Mouse (Mus musculus) spleen, postnatal 36 days (tissue): Measurements from ENCODE around the gene Ciz1.

Experiments used
- DNase-seq, 2 experiments: peaks; one replicate each; pipeline ENCODE4 v3.0.0; 2022; ENCODE audit warnings: low spot score in 2 of 2, mixed read lengths in 1 of 2

The Ciz1 gene

DNA sequence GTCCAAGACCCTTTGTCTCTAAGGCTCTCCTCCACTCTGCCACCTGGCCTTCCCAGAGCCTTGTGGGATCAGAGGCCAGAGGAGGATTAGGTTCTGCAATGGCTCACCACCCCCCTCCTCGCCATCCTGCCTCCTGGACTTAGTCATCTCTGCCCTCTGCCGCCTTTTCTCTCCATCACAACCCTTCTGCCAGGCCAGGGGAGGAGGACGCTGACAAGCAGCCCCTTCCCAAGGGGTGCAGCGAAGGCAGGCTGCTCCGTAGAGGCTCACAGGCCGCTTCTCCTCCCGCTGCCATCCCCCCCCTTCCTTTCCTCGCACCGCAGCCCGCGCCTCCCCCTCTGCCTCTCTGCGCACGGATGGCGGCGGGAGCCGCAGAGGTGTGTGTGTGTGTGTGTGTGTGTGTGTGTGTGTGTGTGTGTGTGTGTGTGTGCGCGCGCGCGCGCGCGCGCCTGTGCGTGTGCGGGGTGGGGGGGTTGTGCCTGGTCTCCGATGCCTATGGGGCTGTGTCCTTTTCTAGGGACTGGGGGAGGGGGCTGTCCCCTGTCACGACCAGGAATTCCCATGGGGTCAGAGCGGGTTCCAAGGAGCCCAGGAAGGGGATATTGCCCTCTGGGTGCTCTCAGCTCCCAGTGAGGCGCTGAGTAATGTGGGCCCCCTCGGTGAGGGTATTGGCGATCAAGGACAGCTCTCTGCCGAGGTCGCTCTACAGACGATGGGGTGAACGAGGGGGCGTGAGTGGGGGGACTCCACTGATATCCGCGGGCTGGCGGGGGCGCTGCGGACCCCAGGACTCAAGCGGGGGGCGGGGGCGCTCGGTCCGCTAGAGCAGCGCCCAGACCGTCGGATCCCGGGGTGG, at the start of gene Ciz1:
TSS of gene Ciz1 (plus strand) at position 177 of the 856 bp plus-strand sequence.
- no peak for DNase-seq

DNA sequence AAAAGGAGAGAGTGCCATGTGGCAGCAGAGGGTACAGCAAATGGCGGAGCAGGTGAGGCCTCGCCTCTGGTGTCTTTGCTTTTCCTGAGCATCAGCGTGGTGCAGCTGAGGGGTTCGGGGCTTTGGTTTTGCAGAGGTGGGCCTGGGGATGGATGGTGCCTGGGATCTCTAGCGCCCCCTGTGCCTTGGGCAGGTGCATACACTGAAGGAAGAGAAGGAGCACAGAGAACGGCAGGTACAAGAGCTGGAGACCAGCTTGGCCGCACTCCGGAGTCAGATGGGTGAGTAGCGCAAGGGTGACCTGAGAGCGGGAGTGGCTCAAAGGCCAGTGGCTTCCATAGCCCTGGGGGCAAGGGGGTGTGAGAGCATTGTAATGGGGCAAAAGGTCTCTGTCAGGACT, 49.2 kb upstream of the Ciz1 start:
- DNase-seq = no peak

DNA sequence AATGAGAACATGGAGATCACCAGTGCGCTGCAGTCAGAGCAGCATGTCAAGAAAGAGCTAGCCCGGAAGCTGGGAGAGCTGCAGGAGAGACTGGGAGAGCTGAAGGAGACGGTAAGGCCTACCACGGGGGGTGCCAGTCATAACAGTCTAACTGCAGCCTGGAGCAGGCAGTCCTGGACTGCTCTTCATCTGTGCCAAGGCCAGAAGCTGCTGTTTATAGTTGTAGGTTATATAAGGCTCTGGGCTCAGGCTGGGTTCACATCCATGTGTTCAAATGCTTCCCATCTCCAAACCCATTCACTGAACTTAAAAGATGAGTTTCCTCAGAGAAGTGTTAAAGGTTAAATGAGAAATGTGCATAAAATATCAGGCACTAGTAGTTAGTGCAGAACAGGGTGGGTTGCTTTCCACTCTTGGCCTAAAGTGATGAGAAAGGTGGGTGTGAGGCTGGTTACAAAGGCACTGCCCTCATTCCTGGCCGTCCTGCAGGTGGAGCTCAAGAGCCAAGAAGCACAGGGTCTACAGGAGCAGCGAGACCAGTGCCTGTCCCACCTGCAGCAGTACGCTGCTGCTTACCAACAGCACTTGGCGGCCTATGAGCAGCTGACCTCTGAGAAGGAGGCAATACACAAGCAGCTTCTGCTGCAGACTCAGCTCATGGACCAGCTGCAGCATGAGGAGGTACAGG, 47.8 kb upstream of the Ciz1 start:
- peak; percentile 27 to 31 for DNase-seq

DNA sequence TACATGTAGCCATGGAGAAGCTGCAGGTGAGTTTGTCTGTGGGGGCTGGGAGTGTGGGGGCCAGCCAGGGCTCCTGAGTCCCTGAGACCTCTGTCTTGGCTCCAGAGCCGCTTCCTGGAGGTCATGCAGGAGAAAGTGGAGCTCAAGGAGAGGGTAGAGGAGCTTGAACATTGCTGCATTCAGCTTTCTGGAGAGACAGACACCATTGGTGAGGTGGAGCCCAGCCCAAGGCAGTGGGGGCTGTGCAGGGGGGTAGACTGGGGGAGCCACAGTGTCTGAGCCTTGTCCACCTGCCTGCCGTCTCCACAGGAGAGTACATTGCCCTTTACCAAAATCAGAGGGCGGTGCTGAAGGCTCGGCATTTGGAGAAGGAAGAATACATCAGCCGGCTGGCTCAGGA, 46.5 kb upstream of the Ciz1 start:
- no peak for DNase-seq

DNA sequence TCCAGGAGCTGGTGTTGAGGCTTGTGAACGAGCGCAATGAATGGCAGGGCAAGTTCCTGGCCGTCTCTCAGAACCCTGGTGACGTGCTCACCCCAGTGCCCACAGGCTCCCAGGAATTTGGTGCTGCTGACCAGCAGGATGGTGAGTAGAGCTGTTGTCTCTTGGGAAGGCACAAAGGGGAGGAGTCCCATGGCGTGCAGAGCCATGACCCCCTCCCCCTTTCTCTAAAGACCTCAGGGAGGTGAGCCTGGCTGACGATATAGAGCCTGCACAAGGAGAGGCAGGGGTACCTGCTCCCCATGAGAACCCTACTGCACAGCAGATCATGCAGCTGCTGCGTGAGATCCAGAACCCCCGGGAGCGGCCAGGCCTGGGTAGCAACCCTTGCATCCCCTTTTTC, 46.0 kb upstream of the Ciz1 start:
- DNase-seq = no peak

DNA sequence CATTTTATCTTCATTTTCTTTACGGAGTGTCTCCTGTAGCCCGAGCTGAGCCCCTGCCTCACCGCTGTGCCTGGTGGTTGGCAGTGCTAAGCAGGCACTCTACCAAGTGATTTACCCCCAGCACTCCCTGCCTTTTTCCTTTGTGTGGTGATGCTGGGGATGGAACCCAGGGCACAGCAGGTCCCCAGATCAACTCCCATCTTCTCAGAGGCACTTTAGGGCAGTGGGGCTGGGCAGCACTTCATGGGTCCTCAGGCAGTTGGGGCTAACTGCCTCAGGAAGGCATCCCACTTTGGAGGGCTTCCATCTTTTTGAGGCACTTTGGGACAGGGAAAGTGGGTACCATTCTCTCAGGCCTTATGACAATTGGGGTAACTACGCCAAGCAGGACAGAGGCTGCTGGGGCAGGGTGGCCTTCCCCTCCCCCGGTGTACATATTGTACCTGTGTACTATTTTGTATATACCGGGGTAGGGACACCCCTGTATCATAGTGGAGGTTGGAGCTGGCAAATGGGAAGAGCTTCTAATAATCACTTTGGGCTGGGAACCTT, 44.8 kb upstream of the Ciz1 start:
- no peak for DNase-seq

DNA sequence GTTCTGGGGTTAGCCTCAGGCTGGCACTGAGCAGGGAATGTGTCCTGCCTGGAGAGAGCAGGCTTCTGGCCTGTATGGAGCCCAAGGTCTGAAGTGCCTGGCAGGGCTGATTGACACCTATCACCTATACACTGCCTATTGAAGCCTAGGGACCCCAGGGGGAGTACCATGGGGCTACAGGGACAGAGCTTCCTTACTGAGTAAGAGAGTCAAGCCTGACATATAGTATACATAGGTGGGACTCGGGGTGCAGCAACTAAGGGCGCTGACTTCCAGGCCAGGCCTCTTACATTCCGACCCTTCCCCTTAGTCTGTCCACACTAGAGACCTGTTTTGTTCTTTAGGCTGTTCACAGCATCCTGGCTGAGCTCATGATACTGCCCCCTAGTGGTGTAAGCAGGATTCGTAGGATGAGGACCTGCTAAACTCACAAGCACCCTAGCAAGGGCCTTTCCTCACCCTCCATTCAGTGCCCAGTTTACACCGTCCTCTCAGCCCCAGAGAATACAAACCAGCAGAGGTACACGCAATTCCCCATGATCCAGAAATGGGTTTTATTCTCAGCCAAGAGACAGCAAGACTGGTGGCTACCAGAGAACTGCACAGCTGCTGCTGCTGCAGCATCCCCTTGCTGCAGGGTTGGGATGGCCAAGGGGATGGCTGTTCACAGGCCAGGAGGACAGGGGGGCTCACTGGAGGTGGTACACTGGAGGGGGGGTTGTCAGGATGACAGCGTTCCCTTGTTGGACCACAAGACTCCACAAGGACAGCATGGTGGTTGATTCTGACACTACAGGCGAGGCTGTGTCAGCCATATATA, 44.0 kb upstream of the Ciz1 start:
- peak; percentile 28 to 30 for DNase-seq

DNA sequence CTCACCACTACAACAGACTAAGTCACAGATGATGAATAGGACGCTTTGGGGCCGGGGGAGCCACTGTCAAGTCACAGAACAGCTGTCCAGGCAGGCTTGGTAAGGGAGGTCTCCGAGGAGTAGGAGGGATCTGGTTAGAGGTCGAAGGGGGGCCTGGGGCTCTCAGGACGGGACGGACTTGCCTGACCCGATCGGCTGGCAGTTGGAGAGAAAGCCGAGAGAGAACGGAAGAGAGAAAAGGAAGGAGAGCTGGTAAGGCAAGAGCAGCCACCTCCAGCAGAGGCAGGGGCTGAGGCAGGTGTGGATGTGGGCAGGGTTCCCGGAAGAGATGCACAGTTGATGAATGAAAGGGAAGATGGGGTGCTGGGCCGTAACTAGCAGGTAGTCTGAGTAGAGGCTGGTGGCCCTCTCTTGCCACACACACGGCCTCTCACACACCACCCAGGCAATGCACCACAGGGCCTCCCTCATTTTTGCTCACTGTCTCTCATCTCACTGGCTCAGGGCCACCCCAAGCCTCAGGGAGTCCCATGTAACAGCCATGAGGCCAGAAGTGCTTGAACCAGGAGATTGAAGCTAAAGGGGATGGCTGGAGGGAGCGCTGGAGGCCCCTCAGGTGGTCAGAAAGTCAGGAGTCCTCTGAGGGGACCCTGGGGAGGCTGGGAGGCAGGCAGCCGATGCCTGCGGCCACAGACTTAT, 43.1 kb upstream of the Ciz1 start:
- DNase-seq = no peak

DNA sequence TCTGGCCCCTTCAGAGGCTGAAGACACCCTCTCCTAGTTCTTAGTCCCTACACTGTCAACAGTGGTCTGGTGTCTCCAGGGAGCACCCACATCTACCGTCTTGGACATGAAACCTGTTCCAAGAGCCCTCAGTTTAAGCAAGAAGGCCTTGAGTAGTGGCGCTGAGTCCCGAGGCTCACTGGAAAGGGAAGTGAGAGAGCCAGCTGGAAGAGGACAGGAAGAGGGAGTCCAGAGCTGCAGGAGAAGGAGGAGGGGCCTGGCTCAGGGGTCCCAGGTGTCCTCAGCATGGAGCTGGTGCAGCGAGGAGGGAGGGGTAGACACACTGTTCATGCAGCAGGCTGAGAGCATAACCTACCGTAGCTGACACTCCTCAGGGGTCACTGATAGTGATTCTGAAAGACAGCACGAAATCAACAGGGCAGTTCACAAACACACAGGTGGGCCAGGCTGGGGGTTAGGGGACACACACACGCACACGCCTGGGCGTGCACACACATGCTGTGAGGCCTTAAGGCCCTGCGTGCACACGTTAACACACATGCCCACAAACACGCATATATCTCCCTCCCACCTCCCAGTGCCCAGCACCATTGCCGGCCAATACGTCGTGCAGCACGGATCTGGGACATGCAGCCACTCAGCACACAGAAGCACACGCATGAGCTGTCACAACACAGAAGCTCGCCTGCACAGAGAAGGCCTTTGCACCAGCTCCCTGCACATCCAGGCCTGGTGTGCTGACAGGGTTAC, 41.9 kb upstream of the Ciz1 start:
- DNase-seq = no peak

DNA sequence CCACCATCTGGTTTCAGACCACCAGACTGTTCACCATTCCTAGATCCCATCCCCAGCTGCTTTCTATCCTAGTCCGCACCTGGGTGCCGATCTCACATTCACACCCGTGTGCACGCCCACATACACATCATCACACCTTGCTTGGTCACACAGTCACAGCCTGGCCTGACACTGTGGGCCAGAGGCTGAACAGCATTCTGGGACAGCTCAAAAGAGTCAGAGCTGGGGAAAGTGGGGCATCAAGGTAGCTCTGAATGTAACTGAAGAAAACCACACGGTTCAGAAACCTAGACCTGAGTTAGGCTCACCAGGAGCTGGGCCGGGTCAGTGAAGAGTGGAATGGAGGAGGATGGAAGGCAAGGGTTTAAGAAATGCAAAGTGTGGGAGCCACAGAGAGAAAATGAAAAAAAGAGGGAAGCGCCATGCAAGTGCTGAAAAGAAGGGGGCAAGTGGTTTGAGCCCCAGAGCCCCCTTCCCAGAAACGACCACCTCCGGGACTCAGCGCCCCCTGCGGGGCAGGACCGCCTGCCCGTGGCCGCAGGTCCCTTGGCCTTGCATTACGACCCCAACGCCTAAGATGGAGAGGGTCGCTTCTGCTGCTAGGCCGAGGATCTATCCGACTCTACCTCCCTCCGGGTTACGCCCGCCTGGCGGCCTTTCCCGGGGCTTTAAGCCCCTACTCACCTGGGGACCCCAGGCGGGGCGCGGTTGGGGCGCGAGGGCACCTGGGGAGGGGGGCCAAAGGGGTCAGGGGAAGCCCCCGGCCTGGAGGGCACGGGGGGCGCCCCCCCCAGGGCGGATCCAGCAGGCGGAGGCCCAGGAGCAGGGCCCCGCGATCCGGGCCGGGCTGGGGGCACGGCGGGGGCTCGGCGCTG, 40.4 kb upstream of the Ciz1 start:
- DNase-seq = no peak

DNA sequence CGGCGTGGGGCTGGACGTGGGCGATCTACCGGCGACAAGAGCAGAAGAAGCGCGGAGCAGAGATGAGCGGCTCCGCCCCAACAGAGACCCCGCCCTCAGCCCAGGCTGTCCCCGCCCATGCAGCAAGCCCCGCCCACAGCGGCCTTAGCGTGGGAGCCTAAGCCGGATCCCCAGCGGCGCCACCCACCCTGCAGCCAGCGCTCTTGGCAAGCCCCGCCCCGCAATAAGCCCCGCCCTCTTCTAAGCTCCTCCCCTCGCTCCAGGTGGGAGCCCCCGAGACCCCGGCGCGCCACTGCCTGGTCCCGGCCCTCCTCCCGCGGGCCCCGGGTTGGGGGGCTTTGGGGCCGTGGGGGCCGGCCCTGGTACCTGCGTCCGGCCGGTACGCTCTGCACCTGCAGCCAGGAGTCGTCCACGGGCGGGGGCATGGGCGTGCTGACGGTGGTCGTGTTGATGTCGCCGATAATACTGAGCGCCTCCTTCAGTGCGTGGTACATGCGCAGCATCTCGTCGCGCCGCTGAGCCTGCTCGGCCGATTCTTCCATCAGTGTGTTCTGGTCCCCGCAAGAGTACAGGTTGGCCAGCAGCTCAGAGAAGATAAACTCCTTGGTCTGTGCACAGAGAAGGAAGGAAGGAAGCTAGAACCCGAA, 39.7 kb upstream of the Ciz1 start:
- peak; percentile 72 to 75 for DNase-seq

DNA sequence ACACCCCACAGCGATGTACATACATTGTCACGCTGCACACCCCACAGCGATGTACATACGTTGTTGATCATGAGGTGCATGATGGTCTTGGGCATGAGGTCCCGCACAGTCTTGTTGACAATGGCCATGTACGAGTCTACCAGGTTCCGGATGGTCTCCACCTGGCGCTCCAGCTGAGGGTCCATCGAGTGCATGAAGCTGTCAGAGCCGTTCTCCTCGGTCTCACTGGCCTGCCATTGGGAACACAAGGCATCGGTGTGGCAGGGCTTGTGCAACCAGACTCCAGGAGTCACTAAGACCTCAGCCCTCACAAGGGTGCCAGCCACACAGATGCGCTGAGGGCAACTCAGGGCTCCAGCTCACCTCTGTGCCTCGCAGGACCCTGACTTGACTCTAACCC, 37.3 kb upstream of the Ciz1 start:
- DNase-seq = no peak

DNA sequence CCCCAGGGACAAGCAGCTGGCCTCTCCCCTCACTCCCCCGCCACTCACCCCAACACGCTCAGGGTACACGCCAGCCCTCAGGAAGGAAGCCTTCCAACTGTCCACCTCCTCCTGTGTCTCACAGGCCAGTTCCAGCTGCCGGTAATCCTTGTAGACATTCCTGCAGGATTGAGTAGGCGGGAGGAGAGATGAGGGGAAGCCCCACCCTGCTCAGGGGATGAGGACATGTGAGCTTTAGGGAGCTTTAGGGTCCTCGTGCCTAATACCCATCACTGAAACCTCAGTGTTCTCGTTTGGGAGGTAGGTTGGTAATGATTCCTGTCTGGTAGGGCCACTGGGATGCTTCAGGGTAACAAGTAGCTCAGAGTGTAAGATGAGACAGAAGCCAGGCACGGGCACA, 36.4 kb upstream of the Ciz1 start:
- no peak for DNase-seq

DNA sequence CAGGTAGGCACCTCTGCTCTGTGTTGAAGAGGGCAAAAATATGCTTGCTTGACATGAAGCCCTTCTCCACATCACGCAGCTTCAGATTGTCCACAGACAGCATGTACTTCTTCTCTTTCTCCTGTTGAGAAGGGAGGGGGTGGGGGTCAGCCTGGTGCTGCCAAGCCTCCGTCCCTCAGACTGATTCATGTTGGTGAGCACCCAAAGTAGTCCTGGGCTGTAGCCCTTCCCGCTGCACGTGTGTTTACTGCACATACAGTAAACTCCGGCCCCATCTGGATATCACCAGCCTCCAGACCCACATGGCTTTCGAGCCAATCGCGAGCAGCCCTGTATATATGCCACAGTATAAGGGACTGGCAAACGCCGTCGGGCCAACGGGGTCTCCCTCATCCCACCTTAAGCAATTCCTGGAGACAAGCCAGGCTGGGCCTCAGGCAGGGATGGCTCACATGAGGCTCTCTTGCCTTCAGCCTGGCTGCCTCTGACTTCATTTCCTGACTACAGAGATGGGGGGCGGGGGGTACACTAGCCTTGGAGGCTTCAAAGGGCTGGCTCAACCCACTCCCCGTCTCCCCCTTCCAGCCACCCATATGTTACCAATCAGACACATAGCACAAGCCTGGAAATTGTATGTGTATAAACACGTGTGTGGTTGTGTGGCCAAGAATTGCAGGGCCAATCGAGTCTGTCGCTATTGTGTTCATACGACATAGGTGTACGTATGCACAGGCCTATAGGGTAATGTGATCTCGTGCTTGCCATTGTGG, 35.1 kb upstream of the Ciz1 start:
- DNase-seq = no peak

DNA sequence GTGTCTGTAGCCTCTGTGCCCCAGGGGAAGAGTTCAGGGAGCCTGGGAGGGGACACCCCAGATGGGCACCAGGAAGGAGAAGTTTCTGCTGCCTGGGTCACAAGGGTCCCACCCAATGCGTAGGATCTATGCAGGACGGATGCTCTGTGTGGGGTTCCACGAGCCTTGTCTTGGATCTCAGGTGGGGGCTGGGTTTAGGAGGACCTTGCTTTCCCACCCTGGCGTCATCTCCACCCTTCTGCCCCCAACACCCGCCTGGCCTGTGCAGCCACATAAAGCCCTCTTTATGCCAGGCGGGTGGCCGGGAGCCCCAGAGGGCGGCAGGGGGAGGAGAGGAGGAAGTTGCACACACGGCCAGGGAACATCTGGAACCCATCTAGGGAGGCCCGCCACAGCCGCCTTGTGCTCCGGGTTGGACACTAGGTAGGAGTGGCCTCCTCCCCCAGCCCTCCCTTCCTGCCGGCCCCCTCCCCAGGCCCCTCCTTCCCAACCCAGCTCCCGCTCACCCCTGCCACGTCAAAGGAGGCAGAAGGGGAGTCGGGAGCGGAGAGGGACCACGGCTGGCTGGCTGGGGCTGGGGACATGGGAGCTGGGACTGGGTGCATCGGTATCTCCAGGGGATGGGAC, 34.2 kb upstream of the Ciz1 start:
- DNase-seq = no peak

DNA sequence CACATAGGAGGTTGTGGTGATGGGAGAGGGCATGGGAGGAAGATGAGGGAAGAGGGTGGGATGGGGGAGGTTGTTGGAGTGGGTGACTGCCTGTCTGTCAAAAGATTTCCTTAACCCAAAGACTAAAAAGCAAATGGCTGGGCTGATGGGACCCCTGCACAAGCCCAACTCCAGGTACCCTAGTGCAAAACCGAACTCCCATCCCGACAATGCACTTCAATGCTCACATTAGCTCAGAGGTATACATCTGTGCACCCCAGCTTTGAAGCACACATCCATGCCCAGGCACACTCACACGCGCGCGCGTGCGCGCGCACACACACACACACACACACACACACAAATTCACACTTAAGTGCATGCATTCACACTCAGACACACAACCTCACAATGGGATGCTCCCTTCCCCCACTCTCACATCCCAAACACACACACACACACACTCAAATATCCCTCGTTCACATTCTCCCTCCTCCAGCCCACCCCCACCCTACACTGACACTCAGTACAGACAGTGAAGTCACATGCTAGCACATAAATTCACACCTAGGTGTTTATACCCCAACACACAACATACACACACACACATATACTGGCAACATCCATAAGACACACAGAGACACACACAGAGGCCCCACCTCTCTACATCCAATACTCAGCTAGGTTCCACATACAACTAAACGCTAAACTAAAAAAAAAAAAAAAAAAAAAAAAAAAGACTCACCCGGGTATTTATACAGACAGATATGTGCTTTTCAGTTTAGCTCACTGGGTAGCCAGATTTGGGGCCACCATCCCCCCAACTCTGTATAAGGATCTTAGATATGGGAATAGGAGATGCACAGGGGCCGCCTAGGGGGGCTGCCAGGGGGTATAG, 33.2 kb upstream of the Ciz1 start:
- no peak for DNase-seq
